Mouse (Mus musculus) splenic B cell, adult 2 months (primary cell): ENCODE data around the gene Grap2.

Experiments used
- DNase-seq: peaks from one replicate; pipeline ENCODE4 v3.0.0-alpha.2; 2011; ENCODE audit warnings: low read depth, low spot score
- H3K27me3 ChIP-seq: 2 replicates; pipeline ENCODE4 v1.6.1; 2012; ENCODE audit warnings: mild to moderate bottlenecking, low read length, moderate library complexity, mixed read lengths; ENCODE audit not compliant: control insufficient read depth, poor library complexity, insufficient read depth, severe bottlenecking
- H3K36me3 ChIP-seq: 2 replicates; pipeline ENCODE4 v1.6.1; 2012; ENCODE audit warnings: mild to moderate bottlenecking, low read length, moderate library complexity, mixed read lengths; ENCODE audit not compliant: control insufficient read depth, poor library complexity, insufficient read depth, severe bottlenecking

Grap2 gene

DNA sequence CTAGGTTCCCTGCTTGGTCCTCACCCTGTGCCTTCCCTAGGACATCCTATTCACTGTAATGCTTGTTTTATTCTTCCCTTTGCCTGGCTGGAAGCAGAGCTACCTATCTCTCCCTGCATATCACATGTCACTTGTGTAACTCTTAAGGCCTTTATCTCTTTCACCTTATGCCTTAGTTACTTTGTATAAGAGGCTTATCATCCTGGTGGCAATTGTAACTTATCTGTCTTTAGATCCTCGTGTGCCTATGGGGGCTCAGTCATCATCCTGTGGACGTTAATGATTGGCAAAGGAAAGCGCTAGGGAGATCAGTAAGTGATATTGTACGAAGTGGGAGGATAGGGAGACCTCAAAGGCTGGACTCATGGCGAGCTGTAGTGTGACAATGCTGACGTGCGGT, 116.1 kb downstream of the Grap2 start:
- no peak for DNase-seq
- Histone ChIP-seq H3K36me3 (no peaks in the 10 kb centered on the region), H3K27me3 (no peaks in the 10 kb centered on the region)

DNA sequence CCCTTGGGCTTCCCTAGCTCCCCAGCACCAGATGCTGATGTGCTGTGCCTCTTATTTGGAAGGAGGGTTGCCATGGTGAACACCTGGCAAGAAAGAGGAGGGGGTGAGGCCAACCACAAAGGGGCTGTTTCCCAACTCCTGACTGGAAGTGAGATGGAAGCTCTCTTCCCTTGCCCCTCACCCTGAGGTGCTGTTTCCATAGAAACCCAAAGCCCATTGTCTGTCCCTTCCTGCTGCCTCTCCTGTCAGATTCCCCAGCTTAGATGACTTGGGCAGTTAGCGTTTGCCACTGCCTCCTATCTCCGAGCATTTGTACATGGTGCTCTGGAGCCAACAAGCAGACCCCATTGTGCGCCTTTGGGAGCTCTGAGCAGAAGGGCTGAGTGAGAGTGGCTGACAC, 121.1 kb downstream of the Grap2 start:
- H3K27me3 ChIP-seq: no peaks in the 10 kb centered on the region
- no peaks in the 10 kb centered on the region for H3K36me3 ChIP-seq
- no peak for DNase-seq

DNA sequence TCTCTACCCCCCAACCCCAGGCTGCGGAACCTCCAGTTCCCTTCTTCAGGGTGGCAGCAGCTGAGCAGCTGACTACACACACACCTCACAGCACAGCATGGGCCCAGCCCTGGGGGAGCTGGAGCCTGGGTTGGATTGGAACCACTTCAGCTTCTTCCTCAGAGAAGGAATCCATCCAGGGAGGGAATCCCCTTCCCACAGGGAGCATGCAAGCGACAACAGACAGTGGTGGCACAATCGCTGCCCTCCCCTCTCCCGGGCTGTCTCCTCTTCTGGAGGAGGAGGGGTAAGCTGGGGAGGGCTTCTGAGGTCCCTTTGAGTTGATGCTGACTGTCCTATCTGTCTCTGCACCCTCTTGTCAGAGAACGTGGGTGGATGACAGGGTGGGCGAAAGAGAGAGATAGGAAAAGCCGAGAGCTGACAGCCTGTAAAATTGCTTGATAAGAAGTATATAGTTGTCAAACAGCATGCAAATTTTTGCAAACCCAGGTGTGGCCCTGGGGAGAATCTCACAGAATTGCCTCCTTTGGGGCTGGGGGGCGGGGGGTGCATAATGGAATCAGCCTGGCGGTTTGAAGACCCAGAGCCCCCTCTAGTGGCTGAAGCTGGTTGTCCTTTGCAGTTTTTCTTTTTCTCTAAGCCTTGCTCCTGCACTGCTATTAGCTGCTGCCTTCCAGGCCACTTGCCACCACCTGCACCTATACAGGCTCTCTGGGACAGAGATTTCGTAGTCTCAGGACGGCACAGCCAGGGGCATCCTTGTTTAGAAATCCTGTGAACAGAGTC, 121.9 kb downstream of the Grap2 start:
- peak; percentile 93 for DNase-seq
- no peaks in the 10 kb centered on the region for H3K36me3 ChIP-seq
- H3K27me3 ChIP-seq: no peaks in the 10 kb centered on the region

DNA sequence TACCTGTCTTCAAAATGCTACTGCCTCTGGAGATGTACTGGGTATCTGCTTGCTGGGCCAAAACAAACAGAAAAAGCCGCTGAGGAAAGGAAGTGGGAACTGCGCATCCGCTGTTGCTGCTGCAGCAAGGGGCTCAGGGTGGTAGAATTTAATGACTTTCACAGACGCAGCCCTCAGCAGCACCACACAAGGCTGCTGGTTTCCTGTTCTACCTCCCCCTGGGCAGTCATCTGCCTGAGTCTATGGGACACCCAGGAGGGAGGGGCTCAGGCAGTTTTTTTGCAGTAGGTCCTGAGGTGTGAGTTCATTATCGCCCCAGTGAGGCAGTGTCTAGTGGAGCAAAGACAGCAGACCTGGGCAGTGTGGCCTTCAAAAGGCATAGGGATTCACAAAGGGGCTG, 125.2 kb downstream of the Grap2 start:
- DNase-seq: peak; percentile 58
- H3K36me3 ChIP-seq: no peaks in the 10 kb centered on the region
- no peaks in the 10 kb centered on the region for H3K27me3 ChIP-seq

DNA sequence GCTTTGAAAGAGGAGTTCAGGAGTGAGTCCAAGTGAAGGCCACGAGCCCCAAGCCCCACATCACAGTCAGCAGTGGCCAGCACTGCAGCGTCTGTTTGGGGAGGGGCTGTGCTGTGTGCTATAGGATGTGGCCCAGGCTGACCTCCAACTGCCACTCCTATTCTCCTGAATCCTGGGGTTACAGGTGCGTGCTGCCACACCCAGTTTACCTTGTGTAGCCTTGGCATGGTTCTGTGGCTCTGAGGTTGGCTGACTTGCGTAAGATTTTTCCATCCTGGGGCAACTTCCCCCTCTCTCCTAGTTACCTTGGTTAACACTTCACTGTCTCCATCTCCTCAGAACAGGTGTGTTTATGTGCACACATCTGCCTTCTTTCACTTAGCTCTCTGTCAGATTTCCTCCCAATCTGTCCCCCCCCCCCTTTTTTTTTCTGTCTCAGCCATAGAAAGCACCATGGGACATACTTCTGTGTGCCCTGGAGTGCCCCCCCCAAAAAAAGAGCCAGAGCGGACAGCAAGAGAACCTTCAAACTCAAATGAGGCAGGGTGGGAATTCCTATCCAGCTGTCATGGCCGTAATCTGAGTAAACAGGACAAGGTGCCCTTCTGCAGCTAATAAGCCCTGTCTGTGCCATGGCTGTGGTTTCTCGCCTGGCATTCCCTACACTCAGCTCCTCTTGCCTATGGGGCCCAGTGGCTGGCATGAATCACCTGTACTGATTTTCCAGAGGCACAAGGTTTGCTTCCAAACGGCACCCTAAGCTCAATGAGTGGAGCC, 129.3 kb downstream of the Grap2 start:
- no peak for DNase-seq
- Histone ChIP-seq H3K36me3 (no peaks in the 10 kb centered on the region), H3K27me3 (no peaks in the 10 kb centered on the region)
